Mouse (Mus musculus) adrenal gland, adult 8-10 months (tissue): ENCODE results near the gene Slc25a42. TPM values are rescaled to one million over a fixed set of nuclear protein-coding genes. Genes with fewer than 3 reads are reported as not detected.
A peak's percentile ranks its signal among the peaks of the same experiment; 100 is the strongest.
"Not testable (repeated sequence)": the region's sequence is repeated elsewhere in the genome, so short reads cannot be mapped to it uniquely, and the experiment has no call there.

Source experiments
- DNase-seq: peaks from one replicate; pipeline ENCODE4 v3.0.0; 2022
- total RNA-seq, 4 experiments: library from RNA; stranded (reverse); gene quantifications; 2 replicates each; pipeline ENCODE4 v1.2.4; 2022

The Slc25a42 gene
- total RNA-seq: 10 to 100 TPM; 41.0 to 54.2 (median 43.1) TPM

- DNase-seq: peak; percentile 100
Observed at GRCm38 (mm10) chr8:70212112-70213055, at the start of gene Slc25a42. Gene Slc25a42, minus strand, starts transcription at chr8:70212305.

- no peak for DNase-seq
Observed at GRCm38 (mm10) chr8:70259043-70259442, 46.9 kb upstream of the Slc25a42 start.

- no peak for DNase-seq
Observed at GRCm38 (mm10) chr8:70258600-70258999, 46.5 kb upstream of the Slc25a42 start.

GRCm38 (mm10) chr8:70257456-70257855 is 45.4 kb upstream of the Slc25a42 start:
- no peak for DNase-seq

- no peak for DNase-seq
Observed at GRCm38 (mm10) chr8:70254628-70255027, 42.5 kb upstream of the Slc25a42 start.

GRCm38 (mm10) chr8:70247841-70248240 is 35.7 kb upstream of the Slc25a42 start:
- DNase-seq: no peak

GRCm38 (mm10) chr8:70246622-70247021 is 34.5 kb upstream of the Slc25a42 start:
- DNase-seq: peak; percentile 57

- no peak for DNase-seq
Observed at GRCm38 (mm10) chr8:70240642-70241041, 28.5 kb upstream of the Slc25a42 start.

GRCm38 (mm10) chr8:70237842-70238241 is 25.7 kb upstream of the Slc25a42 start:
- no peak for DNase-seq

- DNase-seq: no peak
Observed at GRCm38 (mm10) chr8:70234781-70235128, 22.6 kb upstream of the Slc25a42 start.

- peak; percentile 95 for DNase-seq
Observed at GRCm38 (mm10) chr8:70234080-70234780, 22.1 kb upstream of the Slc25a42 start, which contains the start of the genes Sugp2 and Armc6. Gene Sugp2, plus strand, starts transcription at chr8:70234226. Gene Armc6, minus strand, starts transcription at chr8:70234466.

- no peak for DNase-seq
Observed at GRCm38 (mm10) chr8:70233606-70234005, 21.5 kb upstream of the Slc25a42 start.

- DNase-seq: no peak
Observed at GRCm38 (mm10) chr8:70230837-70231236, 18.7 kb upstream of the Slc25a42 start.

GRCm38 (mm10) chr8:70227997-70228396 is 15.9 kb upstream of the Slc25a42 start:
- no peak for DNase-seq

- DNase-seq: no peak
Observed at GRCm38 (mm10) chr8:70223341-70223740, 11.2 kb upstream of the Slc25a42 start.

- DNase-seq: no peak
Observed at GRCm38 (mm10) chr8:70222041-70222440, 9.9 kb upstream of the Slc25a42 start.

GRCm38 (mm10) chr8:70220911-70221310 is 8.8 kb upstream of the Slc25a42 start:
- DNase-seq: no peak

- peak; percentile 54 for DNase-seq
Observed at GRCm38 (mm10) chr8:70220236-70220840, 8.2 kb upstream of the Slc25a42 start.

GRCm38 (mm10) chr8:70219107-70219684 is 7.1 kb upstream of the Slc25a42 start:
- DNase-seq: no peak

GRCm38 (mm10) chr8:70217441-70217840 is 5.3 kb upstream of the Slc25a42 start:
- DNase-seq: no peak

- DNase-seq: peak; percentile 50
Observed at GRCm38 (mm10) chr8:70216566-70216965, 4.5 kb upstream of the Slc25a42 start.

GRCm38 (mm10) chr8:70216161-70216560 is 4.1 kb upstream of the Slc25a42 start:
- not testable (repeated sequence) for DNase-seq

- no peak for DNase-seq
Observed at GRCm38 (mm10) chr8:70215092-70215491, 3.0 kb upstream of the Slc25a42 start.
